Mouse (Mus musculus) ES-E14 (cell line): ENCODE measurements around the gene Tnpo1. TPM values are rescaled to one million over a fixed set of nuclear protein-coding genes. Genes with fewer than 3 reads are reported as not detected.

Experiments
- DNase-seq: peaks from one replicate; pipeline ENCODE4 v3.0.0-alpha.2; 2013; ENCODE audit warnings: low read depth, low spot score
- H3K27ac ChIP-seq: 2 replicates; pipeline ENCODE4 v1.5.1; 2012; ENCODE audit warnings: low read depth, mild to moderate bottlenecking, low read length, moderate library complexity, mixed read lengths; ENCODE audit not compliant: poor library complexity, insufficient read depth, severe bottlenecking
- H3K36me3 ChIP-seq: 2 replicates; pipeline ENCODE4 v1.6.1; 2012; ENCODE audit warnings: mild to moderate bottlenecking, low read length, moderate library complexity, mixed read lengths; ENCODE audit not compliant: control insufficient read depth, poor library complexity, insufficient read depth, severe bottlenecking
- H3K4me1 ChIP-seq, 2 experiments: fragments of 150-350 bp in 1 of 2; sonication (generic) in 1 of 2; 2 replicates each; pipeline ENCODE4 v1.6.1; 2012; ENCODE audit warnings: low read length in 2 of 2, mild to moderate bottlenecking in 1 of 2, mixed read lengths in 1 of 2; ENCODE audit not compliant: control insufficient read depth in 2 of 2, insufficient read depth in 2 of 2, poor library complexity in 1 of 2
- H3K4me3 ChIP-seq, 2 experiments: fragments of 150-350 bp in 1 of 2; sonication (generic) in 1 of 2; 2 replicates each; pipeline ENCODE4 v1.5.1; 2012; ENCODE audit warnings: low read length in 2 of 2, low read depth in 1 of 2, mild to moderate bottlenecking in 1 of 2, mixed read lengths in 1 of 2; ENCODE audit not compliant: insufficient read depth in 1 of 2, poor library complexity in 1 of 2, severe bottlenecking in 1 of 2
- H3K9ac ChIP-seq: 2 replicates; pipeline ENCODE4 v1.6.1; 2012; ENCODE audit warnings: low read depth, mild to moderate bottlenecking, low read length, mixed read lengths; ENCODE audit not compliant: poor library complexity, insufficient read depth, severe bottlenecking
- H3K9me3 ChIP-seq: fragments of 150-350 bp; sonication (generic); 2 replicates; pipeline ENCODE4 v1.6.1; 2012; ENCODE audit warnings: low read depth, mild to moderate bottlenecking, low read length; ENCODE audit not compliant: control insufficient read depth, insufficient read depth
- CHD2 ChIP-seq: IDR thresholded peaks from 2 replicates; pipeline ENCODE4 v1.6.1; 2014; ENCODE audit warnings: mild to moderate bottlenecking, low read depth, low read length, inconsistent platforms
- HCFC1 ChIP-seq: IDR thresholded peaks from 2 replicates; pipeline ENCODE4 v1.6.1; 2012; ENCODE audit warnings: low read length, inconsistent platforms, borderline replicate concordance; ENCODE audit not compliant: insufficient read depth
- MAFK ChIP-seq: IDR thresholded peaks from 2 replicates; pipeline ENCODE4 v1.6.1; 2014; ENCODE audit warnings: mild to moderate bottlenecking, low read depth, low read length, inconsistent platforms; ENCODE audit not compliant: insufficient read depth
- ZC3H11A ChIP-seq: IDR thresholded peaks from 2 replicates; pipeline ENCODE4 v1.6.1; 2012; ENCODE audit warnings: low read depth, mild to moderate bottlenecking, inconsistent platforms, low read length, borderline replicate concordance
- ZNF384 ChIP-seq: IDR thresholded peaks from 2 replicates; pipeline ENCODE4 v1.6.1; 2012; ENCODE audit warnings: low read depth, low read length, inconsistent platforms
- in situ Hi-C, 2 experiments: fragments of 600-800 bp; cut with MboI; formaldehyde crosslinking; loops; one replicate each; pipeline ENCODE4 v1.15.1; 2025; ENCODE audit warnings: low sequenced_read_pairs in 2 of 2, inconsistent platforms in 1 of 2; ENCODE audit not compliant: unreplicated experiment in 2 of 2
- total RNA-seq: library from RNA; depleted of rRNA; stranded (reverse); fragments of 300-350 nt; gene quantifications from 2 replicates; pipeline ENCODE4 v1.2.3, GENCODE M21; 2012

The Tnpo1 gene
- total RNA-seq, 1 experiment: 148 TPM

DNA sequence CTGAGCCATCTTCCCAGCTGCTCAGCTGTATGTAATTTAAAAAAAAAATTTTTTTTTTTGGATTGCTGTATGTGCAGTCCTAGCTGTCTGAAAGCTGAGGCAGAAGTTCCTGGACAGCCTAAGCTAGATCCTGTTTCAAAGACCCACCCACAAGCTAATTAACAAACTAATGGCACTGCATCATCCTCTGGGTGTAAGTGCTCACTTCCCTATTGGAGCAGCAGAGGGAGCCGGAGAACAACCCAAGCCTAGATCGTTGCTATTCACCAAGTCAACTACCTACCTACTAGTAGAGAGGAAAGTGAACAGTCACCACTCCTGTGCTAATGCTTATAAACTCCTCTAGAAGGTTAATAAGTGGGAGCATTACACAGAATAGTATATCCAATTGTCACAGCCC is 58.4 kb downstream of the Tnpo1 start:
- peaks cover 49% of the 10 kb centered on the region for H3K36me3 ChIP-seq
- DNase-seq: peak; percentile 76
- H3K9me3 ChIP-seq: no peaks in the 10 kb centered on the region
- H3K27ac ChIP-seq: no peak overlapping the region
- H3K4me3 ChIP-seq: no peak overlapping the region
- peaks cover 0 to 8% of the 10 kb centered on the region in 2 experiments; a peak in 2 of 4 replicates for H3K4me1 ChIP-seq
- in situ Hi-C loops: no loop called here
- TF ChIP-seq ZC3H11A: peak; percentile 70
- no peak for TF ChIP-seq HCFC1
- TF ChIP-seq MAFK: no peak
- no peak overlapping the region for H3K9ac ChIP-seq

DNA sequence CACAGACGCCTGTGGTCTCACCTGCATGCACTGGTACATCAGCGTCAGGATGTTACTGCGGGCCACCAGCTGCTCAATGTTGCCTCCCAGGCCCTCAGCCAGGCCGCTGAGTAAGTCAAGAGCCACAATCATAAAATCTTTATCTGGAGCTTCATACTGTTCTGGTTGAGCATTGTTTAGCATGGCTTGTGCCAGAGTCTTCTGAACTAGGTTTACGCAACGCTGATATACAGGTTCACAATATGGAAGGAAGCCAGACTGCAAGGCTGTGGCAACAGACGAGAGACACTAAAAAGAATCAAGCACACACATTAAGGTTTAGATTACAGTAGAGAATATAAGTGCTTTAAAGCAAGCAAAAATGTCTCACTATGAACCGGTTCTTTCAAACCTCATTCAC is 70.9 kb downstream of the Tnpo1 start:
- no peaks in the 10 kb centered on the region for H3K9me3 ChIP-seq
- peaks cover 40% of the 10 kb centered on the region for H3K36me3 ChIP-seq
- no peak overlapping the region for H3K27ac ChIP-seq
- no peaks in the 10 kb centered on the region for H3K4me1 ChIP-seq
- no peak overlapping the region for H3K4me3 ChIP-seq
- DNase-seq: no peak
- TF ChIP-seq HCFC1 (no peak), MAFK (no peak), ZC3H11A (no peak), CHD2 (no peak), ZNF384 (no peak)
- no peak overlapping the region for H3K9ac ChIP-seq
- in situ Hi-C loops: no loop called here

DNA sequence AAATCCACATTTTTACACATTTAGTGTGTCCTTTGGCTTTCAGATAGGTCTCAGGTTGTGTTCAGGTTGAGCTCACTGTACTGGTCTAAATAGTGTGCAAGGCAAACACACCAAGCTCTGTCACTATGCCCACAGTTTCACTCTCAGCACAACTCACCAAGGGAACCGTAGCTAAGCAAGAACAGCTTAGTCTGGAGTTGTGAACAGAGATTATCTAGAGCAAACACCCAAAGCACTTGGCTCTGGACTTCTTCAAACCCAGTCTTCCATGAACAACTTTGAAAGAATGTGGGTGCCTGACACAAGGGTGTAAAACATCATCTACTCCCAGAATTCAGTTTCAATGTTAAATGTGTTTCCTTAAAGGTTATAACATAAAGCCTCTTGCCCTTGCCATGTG is 80.4 kb downstream of the Tnpo1 start:
- Histone ChIP-seq H3K4me1 (0 out of 4 replicates have a peak, but pooled peaks cover 0 to 2% of the 10 kb centered on the region in 2 experiments), H3K9ac (no peak overlapping the region), H3K27ac (no peak overlapping the region), H3K4me3 (no peak overlapping the region), H3K9me3 (no peaks in the 10 kb centered on the region), H3K36me3 (peaks cover 3% of the 10 kb centered on the region)
- DNase-seq: no peak
- in situ Hi-C loops: no loop called here
- TF ChIP-seq ZC3H11A: no peak
- TF ChIP-seq HCFC1: no peak
- no peak for TF ChIP-seq CHD2
- TF ChIP-seq ZNF384: no peak
- no peak for TF ChIP-seq MAFK

DNA sequence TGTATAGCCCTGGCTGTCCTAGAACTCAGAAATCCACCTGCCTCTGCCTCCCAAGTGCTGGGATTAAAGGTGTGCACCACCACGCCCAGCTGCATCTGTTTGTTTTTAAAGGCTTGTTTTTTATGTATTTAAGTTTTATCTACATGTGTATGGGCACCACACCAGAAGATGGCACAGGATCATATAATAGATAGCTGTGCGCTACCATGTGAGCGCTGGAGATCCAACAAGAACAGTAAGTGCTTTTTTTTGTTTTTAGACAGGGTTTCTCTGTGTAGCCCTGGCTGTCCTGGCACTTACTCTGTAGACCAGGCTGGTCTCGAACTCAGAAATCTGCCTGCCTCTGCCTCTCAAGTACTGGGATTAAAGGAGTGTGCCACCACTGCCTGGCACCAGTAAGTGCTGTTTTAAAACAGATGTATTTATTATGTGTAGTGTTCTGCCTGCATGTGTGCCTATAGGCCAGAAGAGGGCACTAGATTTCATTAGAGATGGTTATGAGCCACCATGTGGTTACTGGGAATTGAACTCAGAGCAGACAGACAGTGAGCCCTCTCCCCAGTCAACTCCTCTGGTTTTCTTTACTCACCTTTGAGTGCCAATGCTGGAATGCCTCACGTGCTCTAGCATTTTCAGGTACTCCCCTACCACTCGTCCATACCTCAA is 89.6 kb downstream of the Tnpo1 start:
- H3K9ac ChIP-seq: no peak overlapping the region
- in situ Hi-C loops: no loop called here
- no peaks in the 10 kb centered on the region for H3K36me3 ChIP-seq
- H3K27ac ChIP-seq: no peak overlapping the region
- no peaks in the 10 kb centered on the region for H3K9me3 ChIP-seq
- peaks cover 2 to 6% of the 10 kb centered on the region in 2 experiments; a peak in 2 of 4 replicates for H3K4me1 ChIP-seq
- no peak overlapping the region for H3K4me3 ChIP-seq
- TF ChIP-seq ZC3H11A (no peak), CHD2 (no peak), HCFC1 (no peak), MAFK (no peak), ZNF384 (no peak)
- no peak for DNase-seq
